ENCODE assay signal across 33 mouse cellular contexts in genomic region chr2:118051610-118052009, GRCm38 (mm10).
"Had no signal": no experiment of that assay in that cellular context is flagged by ENCODE, and none has a peak within 500 bp of the region (broad histone marks: within the 10 kb centered on the region; RNA-seq: fewer than 3 reads in every experiment).

No protein-coding gene starts in this region.

- H3K4me1 ChIP-seq: heart, embryonic 10.5 days; heart, embryonic 15.5 days; hindbrain, embryonic 10.5 days; hindbrain, embryonic 12.5 days; hindbrain, embryonic 13.5 days; hindbrain, embryonic 15.5 days; intestine, embryonic 15.5 days; kidney, embryonic 15.5 days had no signal

- H3K27ac ChIP-seq: heart, embryonic 10.5 days; heart, embryonic 15.5 days; hindbrain, embryonic 10.5 days; hindbrain, embryonic 12.5 days; hindbrain, embryonic 13.5 days; hindbrain, embryonic 15.5 days; hindbrain, postnatal 0 days; intestine, embryonic 15.5 days; kidney, embryonic 15.5 days; kidney, postnatal 0 days; layer of hippocampus, adult 2 months; left cerebral cortex, adult 2 months had no signal

- H3K9ac ChIP-seq: heart, embryonic 12.5 days; heart, embryonic 15.5 days; hindbrain, embryonic 12.5 days; hindbrain, embryonic 13.5 days; hindbrain, embryonic 15.5 days; intestine, embryonic 15.5 days; kidney, embryonic 15.5 days had no signal

- ATAC-seq: hindbrain, embryonic 16.5 days; hindbrain, postnatal 0 days; inflammation-experienced regulatory T-cells, adult 6 months; intestine, embryonic 15.5 days; intestine, embryonic 16.5 days; intestine, postnatal 0 days had no signal

- H3K9me3 ChIP-seq: heart, embryonic 10.5 days; heart, embryonic 12.5 days; heart, embryonic 15.5 days; hindbrain, embryonic 10.5 days; hindbrain, embryonic 12.5 days; hindbrain, embryonic 13.5 days; hindbrain, embryonic 15.5 days; intestine, embryonic 15.5 days; kidney, embryonic 15.5 days had no signal

- DNase-seq: heart, postnatal 10 days; heart, postnatal 14 days; heart, postnatal 36 days; kidney, adult 11 months; kidney, adult 18-20 months; kidney, adult 2 months; kidney, adult 8-10 months; kidney, adult 9 months; kidney, postnatal 10 days; kidney, postnatal 14 days; kidney, postnatal 25 days; kidney, postnatal 36 days; kidney, postnatal 4 days; layer of hippocampus, adult 9-11 months; layer of hippocampus, postnatal 36 days had no signal

- H3K36me3 ChIP-seq: heart, embryonic 10.5 days; heart, embryonic 12.5 days; heart, embryonic 15.5 days; hindbrain, embryonic 10.5 days; hindbrain, embryonic 12.5 days; hindbrain, embryonic 13.5 days; hindbrain, embryonic 15.5 days; intestine, embryonic 15.5 days; kidney, embryonic 15.5 days had no signal

- H3K27me3 ChIP-seq: heart, embryonic 12.5 days; heart, embryonic 15.5 days; hindbrain, embryonic 12.5 days; hindbrain, embryonic 13.5 days; hindbrain, embryonic 15.5 days; intestine, embryonic 15.5 days; kidney, embryonic 15.5 days had no signal

- H3K4me3 ChIP-seq: heart, embryonic 10.5 days; heart, embryonic 12.5 days; heart, embryonic 15.5 days; hindbrain, embryonic 10.5 days; hindbrain, embryonic 12.5 days; hindbrain, embryonic 13.5 days; hindbrain, embryonic 15.5 days; intestine, embryonic 15.5 days; kidney, embryonic 15.5 days; layer of hippocampus, adult 2 months; left cerebral cortex, adult 2 months had no signal

- H3K4me2 ChIP-seq: heart, embryonic 11.5 days; heart, embryonic 12.5 days; heart, embryonic 15.5 days; hindbrain, embryonic 12.5 days; hindbrain, embryonic 13.5 days; hindbrain, embryonic 15.5 days; intestine, embryonic 15.5 days; kidney, embryonic 15.5 days had no signal
